Mouse (Mus musculus) small intestine, adult 2 months (tissue): ENCODE data around the gene Polr3gl.

ENCODE experiments used
- CTCF ChIP-seq: fragments of 200-500 bp; IDR thresholded peaks from 2 replicates; pipeline ENCODE4 v1.5.1; 2012; ENCODE audit warnings: low read depth, mild to moderate bottlenecking, control low read depth, inconsistent platforms, low read length, moderate library complexity, mixed read lengths; ENCODE audit not compliant: insufficient replicate concordance, insufficient read length; ENCODE audit errors: extremely low read depth
- POLR2A ChIP-seq: fragments of 200-500 bp; IDR thresholded peaks from 2 replicates; pipeline ENCODE4 v1.6.1; 2012; ENCODE audit warnings: low read depth, mild to moderate bottlenecking, control low read depth, inconsistent platforms, low read length, moderate library complexity

- no peak for TF ChIP-seq CTCF
- TF ChIP-seq POLR2A: no peak
Observed at GRCm38 (mm10) chr3:96568605-96569004, 25.4 kb downstream of the Polr3gl start.
